Mouse (Mus musculus) olfactory bulb, adult 2 months (tissue): Measurements from ENCODE around the gene Nphs2.

ENCODE experiments used
- CTCF ChIP-seq: fragments of 200-500 bp; IDR thresholded peaks from 2 replicates; pipeline ENCODE4 v1.5.1; 2012; ENCODE audit warnings: low read depth, mild to moderate bottlenecking, low read length, moderate library complexity; ENCODE audit not compliant: insufficient read depth
- POLR2A ChIP-seq: fragments of 200-500 bp; IDR thresholded peaks from 2 replicates; pipeline ENCODE4 v1.6.1; 2012; ENCODE audit warnings: mild to moderate bottlenecking, low read depth, low read length, moderate library complexity; ENCODE audit not compliant: insufficient read depth

GRCm38 (mm10) chr1:156323126-156323525, 12.6 kb downstream of the Nphs2 start:
- no peak for TF ChIP-seq POLR2A
- TF ChIP-seq CTCF, result no peak
